8 mouse cellular contexts compared by ENCODE assay signal in genomic region chr12:71040462-71040861, GRCm38 (mm10). TPM values are rescaled to one million over a fixed set of nuclear protein-coding genes. Genes with fewer than 3 reads are reported as not detected.
A peak's percentile ranks its signal among the peaks of the same experiment; 100 is the strongest.
DNase-seq lines count a peak whose midpoint lies in the region; ATAC-seq lines count a peak whose summit lies in the region.
"Had no signal": no experiment of that assay in that cellular context is flagged by ENCODE, and none has a peak within 500 bp of the region (broad histone marks: within the 10 kb centered on the region; RNA-seq: fewer than 3 reads in every experiment).

No protein-coding gene starts in this region.

- DNase-seq in B cell, adult 2 months = peak; percentile 77 to 83
- peak; percentile 38 to 61 for DNase-seq in CD8-positive naive resting alpha-beta T cell, adult 2 months (ENCODE audit: low read depth in 2 of 2, low spot score in 2 of 2)
- DNase-seq in heart, postnatal 25 days (ENCODE audit: low spot score) = peak; percentile 31
- no peak for DNase-seq in forebrain, embryonic 10.5 days (ENCODE audit: extremely low spot score, low spot score)
- DNase-seq in adrenal gland, postnatal 25 days = no peak

- WGBS in forebrain, embryonic 10.5 days = 89% methylated on average over 7 of the region's 7 CpGs

- peak; percentile 68 for ATAC-seq in megakaryocyte progenitor cell, adult 5-6 weeks (replicated peaks; ENCODE audit: poor library complexity)
- ATAC-seq in erythroblast, adult 5-6 weeks (replicated peaks; ENCODE audit: low FRiP score, poor library complexity, severe bottlenecking) = no peak

- no peaks in the 10 kb centered on the region for H3K27me3 ChIP-seq in forebrain, embryonic 10.5 days (ENCODE audit: poor library complexity, severe bottlenecking)
- H3K27me3 ChIP-seq: embryonic facial prominence, embryonic 13.5 days had no signal

- H3K27ac ChIP-seq in forebrain, embryonic 10.5 days = no peak overlapping the region
- H3K27ac ChIP-seq: embryonic facial prominence, embryonic 13.5 days had no signal

- intact Hi-C loops in heart, postnatal 25 days (cut with DNase I) = no loop called here

- no peaks in the 10 kb centered on the region for H3K4me1 ChIP-seq in forebrain, embryonic 10.5 days
- H3K4me1 ChIP-seq: embryonic facial prominence, embryonic 13.5 days had no signal

- peaks cover 88% of the 10 kb centered on the region for H3K36me3 ChIP-seq in forebrain, embryonic 10.5 days (replicated peaks)

- no peaks in the 10 kb centered on the region for H3K9me3 ChIP-seq in forebrain, embryonic 10.5 days
- H3K9me3 ChIP-seq: embryonic facial prominence, embryonic 13.5 days had no signal

- no peak overlapping the region for H3K4me3 ChIP-seq in forebrain, embryonic 10.5 days
- H3K4me3 ChIP-seq: embryonic facial prominence, embryonic 13.5 days had no signal

RNA-seq across cellular contexts. Expression of gene Arid4a, which starts 24.7 kb away (rescaled TPM):
- 10 to 100 TPM; 12.0 to 16.7 TPM for total RNA-seq in heart, postnatal 25 days (2021)
- 25.8 and 26.6 TPM in 2 replicates for total RNA-seq in megakaryocyte progenitor cell, adult 5-6 weeks (2015)
- total RNA-seq in megakaryocyte progenitor cell, adult 5-6 weeks (2017) = 36.6 and 47.5 TPM in 2 replicates
- polyA plus RNA-seq in forebrain, embryonic 10.5 days (2016; fragmentation: Nextera tagmentation; extraction: Ambion mirVana) = 22.7 and 28.3 TPM in 2 replicates
- total RNA-seq in erythroblast, adult 5-6 weeks (2015; ENCODE audit: low replicate concordance) = 17.9 and 21.3 TPM in 2 replicates
- 41.5 and 57.6 TPM in 2 replicates for total RNA-seq in erythroblast, adult 5-6 weeks (2017; ENCODE audit: low replicate concordance)
- total RNA-seq in adrenal gland, postnatal 25 days (2021) = 23.9 and 27.9 TPM in 2 replicates

Comparison
In these comparisons a context has a peak if more than half of its experiments do, and no peak if none do; other contexts are left out.
1. DNase-seq: peak in B cell, adult 2 months (2 of 2), CD8-positive naive resting alpha-beta T cell, adult 2 months (2 of 2) and heart, postnatal 25 days (single experiment); none in forebrain, embryonic 10.5 days (single experiment) and adrenal gland, postnatal 25 days (single experiment).